Mouse (Mus musculus): ENCODE data around the gene Tomm40l.

DNA sequence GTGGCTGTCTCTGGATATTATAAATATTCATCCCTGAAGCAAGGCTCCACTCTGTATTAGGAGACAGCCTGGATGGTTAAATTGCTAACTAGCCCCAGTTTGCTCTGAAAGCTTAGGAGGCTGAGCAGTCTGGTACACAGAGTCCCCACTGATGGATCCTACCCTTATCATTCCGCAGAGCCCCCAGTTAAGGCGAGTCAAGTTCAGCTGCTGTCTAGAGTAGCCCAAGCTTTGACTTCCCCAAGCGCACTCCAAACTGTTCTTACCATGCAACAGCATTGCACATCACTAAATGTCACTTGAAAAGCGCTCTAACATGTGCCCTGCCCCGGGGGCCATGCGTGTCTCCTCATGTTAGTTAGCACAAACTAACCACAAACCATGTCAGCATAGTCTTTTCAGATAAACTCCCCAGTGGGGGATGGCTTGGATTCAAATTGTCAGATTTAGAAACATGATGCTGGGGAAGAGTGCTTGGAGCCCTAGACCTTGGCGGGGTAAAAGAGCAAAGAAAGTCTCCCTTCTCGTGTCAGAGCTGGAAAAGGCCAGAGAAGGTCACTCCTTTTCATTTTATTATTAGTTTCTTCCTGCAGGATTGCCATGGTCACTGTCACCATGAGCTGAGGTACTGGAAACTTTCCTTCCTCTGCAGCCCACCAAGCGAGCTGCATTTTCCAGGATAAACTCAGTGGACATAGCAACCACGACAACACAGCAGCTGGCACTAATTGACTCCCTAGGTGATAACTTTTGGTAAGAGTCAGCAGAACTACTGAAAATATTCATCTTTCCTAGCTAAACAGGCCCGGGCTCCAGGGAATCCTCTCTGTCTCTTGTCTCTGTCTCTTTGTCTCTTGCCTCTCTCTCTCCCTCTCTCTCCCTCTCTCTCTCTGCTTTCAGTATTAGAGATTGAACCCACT, 28.1 kb downstream of the Tomm40l start:
- no peak for TF ChIP-seq CTCF (IDR thresholded peaks at IDR 0.05; ENCODE audit: extremely low read depth, insufficient read depth, insufficient read length, insufficient replicate concordance)
- no peak for TF ChIP-seq POLR2A (IDR thresholded peaks at IDR 0.05; ENCODE audit: low read depth, low read length)
